Mouse (Mus musculus) hindbrain, embryonic 12.5 days (tissue): ENCODE results near the gene Tmem40. TPM values are rescaled to one million over a fixed set of nuclear protein-coding genes. Genes with fewer than 3 reads are reported as not detected.
A peak's percentile ranks its signal among the peaks of the same experiment; 100 is the strongest.

Source experiments
- ATAC-seq: fragments of 200-750 bp; cut with Nextera tagmentation; 2 replicates; pipeline ENCODE4 v1.8.0; 2017; ENCODE audit warnings: moderate TSS enrichment; ENCODE audit not compliant: low FRiP score
- H3K27ac ChIP-seq: fragments of 300-500 bp; sonication (generic); 2 replicates; pipeline ENCODE4 v1.5.1; 2016; ENCODE audit warnings: mild to moderate bottlenecking
- H3K27me3 ChIP-seq: fragments of 300-500 bp; sonication (generic); 2 replicates; pipeline ENCODE4 v1.6.1; 2016; ENCODE audit warnings: mild to moderate bottlenecking
- H3K36me3 ChIP-seq: fragments of 300-500 bp; sonication (generic); 2 replicates; pipeline ENCODE4 v1.6.1; 2016; ENCODE audit warnings: mild to moderate bottlenecking
- H3K4me1 ChIP-seq: fragments of 300-500 bp; sonication (generic); 2 replicates; pipeline ENCODE4 v1.6.1; 2016
- H3K4me2 ChIP-seq: fragments of 300-500 bp; sonication (generic); replicated peaks from 2 replicates; pipeline ENCODE4 v1.6.1; 2016; ENCODE audit warnings: mild to moderate bottlenecking
- H3K4me3 ChIP-seq: fragments of 300-500 bp; sonication (generic); 2 replicates; pipeline ENCODE4 v1.5.1; 2016; ENCODE audit warnings: mild to moderate bottlenecking
- H3K9ac ChIP-seq: fragments of 300-500 bp; sonication (generic); 2 replicates; pipeline ENCODE4 v1.6.1; 2016; ENCODE audit warnings: mild to moderate bottlenecking, moderate library complexity
- H3K9me3 ChIP-seq: fragments of 300-500 bp; sonication (generic); replicated peaks from 2 replicates; pipeline ENCODE4 v1.6.1; 2016; ENCODE audit warnings: mild to moderate bottlenecking
- WGBS: fragments of 180-500 bp; shearing (Covaris S2); methylation state at CpG from one replicate; pipeline ENCODE4 v1.1.7; 2016; 5-methylcytosine and 5-hydroxymethylcytosine counted together
- polyA plus RNA-seq: library from polyadenylated mRNA; unstranded; fragments of >200 nt; fragmentation: Nextera tagmentation; extraction: Ambion mirVana; gene quantifications from 2 replicates; pipeline ENCODE4 v1.2.1, GENCODE M21; 2016

The Tmem40 gene
- polyA plus RNA-seq, 1 experiment from 2014 or later: 1.1 TPM

- ATAC-seq: no peak
- Histone ChIP-seq H3K4me3 (no peak overlapping the region), H3K36me3 (no peaks in the 10 kb centered on the region), H3K4me2 (no peak overlapping the region), H3K4me1 (peaks cover 25% of the 10 kb centered on the region), H3K9ac (no peak overlapping the region), H3K27me3 (no peaks in the 10 kb centered on the region), H3K27ac (no peak overlapping the region), H3K9me3 (no peaks in the 10 kb centered on the region)
- 56% methylated on average over 4 of the region's 4 CpGs for WGBS
Measured at GRCm38 (mm10) chr6:115760982-115761381, 1.2 kb downstream of the Tmem40 start.

GRCm38 (mm10) chr6:115760137-115760536 is 2.1 kb downstream of the Tmem40 start:
- Histone ChIP-seq H3K27me3 (no peaks in the 10 kb centered on the region), H3K36me3 (no peaks in the 10 kb centered on the region), H3K4me2 (no peak overlapping the region), H3K9ac (no peak overlapping the region), H3K9me3 (no peaks in the 10 kb centered on the region), H3K4me3 (no peak overlapping the region), H3K4me1 (peaks cover 25% of the 10 kb centered on the region), H3K27ac (no peak overlapping the region)
- WGBS: 90% methylated on average over 4 of the region's 4 CpGs
- no peak for ATAC-seq

GRCm38 (mm10) chr6:115759461-115759860 is 2.7 kb downstream of the Tmem40 start:
- H3K9ac ChIP-seq: peak overlapping the region; percentile 14; the same call in 1 of the 2 replicates
- H3K27me3 ChIP-seq: no peaks in the 10 kb centered on the region
- no peak overlapping the region for H3K4me3 ChIP-seq
- WGBS: 69% methylated on average over 5 of the region's 5 CpGs
- H3K36me3 ChIP-seq: no peaks in the 10 kb centered on the region
- H3K9me3 ChIP-seq: no peaks in the 10 kb centered on the region
- peaks cover 24% of the 10 kb centered on the region for H3K4me1 ChIP-seq
- H3K27ac ChIP-seq: no peak overlapping the region
- ATAC-seq: no peak
- H3K4me2 ChIP-seq: no peak overlapping the region

- no peaks in the 10 kb centered on the region for H3K9me3 ChIP-seq
- no peaks in the 10 kb centered on the region for H3K27me3 ChIP-seq
- no peak overlapping the region for H3K4me3 ChIP-seq
- no peaks in the 10 kb centered on the region for H3K36me3 ChIP-seq
- no peak overlapping the region for H3K27ac ChIP-seq
- no peak for ATAC-seq
- 69% methylated on average over 9 of the region's 9 CpGs for WGBS
- H3K4me1 ChIP-seq: peaks cover 19% of the 10 kb centered on the region
- H3K4me2 ChIP-seq: no peak overlapping the region
- peak overlapping the region; percentile 14; the same call in 1 of the 2 replicates for H3K9ac ChIP-seq
Measured at GRCm38 (mm10) chr6:115758981-115759435, 3.2 kb downstream of the Tmem40 start.

GRCm38 (mm10) chr6:115755536-115755935 is 6.7 kb downstream of the Tmem40 start:
- ATAC-seq: no peak
- Histone ChIP-seq H3K27me3 (no peaks in the 10 kb centered on the region), H3K4me3 (no peak overlapping the region), H3K9ac (no peak overlapping the region), H3K9me3 (no peaks in the 10 kb centered on the region), H3K4me1 (no peaks in the 10 kb centered on the region), H3K36me3 (no peaks in the 10 kb centered on the region), H3K4me2 (no peak overlapping the region), H3K27ac (no peak overlapping the region)
- 78% methylated on average over 7 of the region's 7 CpGs for WGBS

GRCm38 (mm10) chr6:115746326-115746725 is 15.9 kb downstream of the Tmem40 start:
- 0 out of 2 replicates have a peak, but pooled peaks cover 5% of the 10 kb centered on the region for H3K4me1 ChIP-seq
- no peaks in the 10 kb centered on the region for H3K27me3 ChIP-seq
- no peak overlapping the region for H3K27ac ChIP-seq
- H3K4me3 ChIP-seq: no peak overlapping the region
- 0% methylated on average over 1 of the region's 1 CpGs for WGBS
- H3K9me3 ChIP-seq: no peaks in the 10 kb centered on the region
- no peak overlapping the region for H3K9ac ChIP-seq
- no peaks in the 10 kb centered on the region for H3K36me3 ChIP-seq
- H3K4me2 ChIP-seq: no peak overlapping the region
- peak; percentile 75; the same call in 1 of the 2 replicates for ATAC-seq

GRCm38 (mm10) chr6:115743569-115743968 is 18.6 kb downstream of the Tmem40 start:
- 0% methylated on average over 1 of the region's 1 CpGs for WGBS
- Histone ChIP-seq H3K36me3 (no peaks in the 10 kb centered on the region), H3K4me2 (no peak overlapping the region), H3K27ac (no peak overlapping the region), H3K27me3 (no peaks in the 10 kb centered on the region), H3K4me3 (no peak overlapping the region), H3K9me3 (no peaks in the 10 kb centered on the region), H3K4me1 (0 out of 2 replicates have a peak, but pooled peaks cover 5% of the 10 kb centered on the region), H3K9ac (no peak overlapping the region)
- no peak for ATAC-seq

- H3K27me3 ChIP-seq: no peaks in the 10 kb centered on the region
- no peak overlapping the region for H3K9ac ChIP-seq
- no peak overlapping the region for H3K4me2 ChIP-seq
- H3K9me3 ChIP-seq: no peaks in the 10 kb centered on the region
- WGBS: 89% methylated on average over 5 of the region's 5 CpGs
- H3K4me3 ChIP-seq: no peak overlapping the region
- no peaks in the 10 kb centered on the region for H3K4me1 ChIP-seq
- no peaks in the 10 kb centered on the region for H3K36me3 ChIP-seq
- no peak for ATAC-seq
- H3K27ac ChIP-seq: no peak overlapping the region
Measured at GRCm38 (mm10) chr6:115739056-115739455, 23.2 kb downstream of the Tmem40 start.

GRCm38 (mm10) chr6:115734909-115735308 is 27.3 kb downstream of the Tmem40 start:
- no peaks in the 10 kb centered on the region for H3K27me3 ChIP-seq
- WGBS: 73% methylated on average over 4 of the region's 4 CpGs
- no peak overlapping the region for H3K4me2 ChIP-seq

GRCm38 (mm10) chr6:115732341-115732928 is 29.8 kb downstream of the Tmem40 start:
- no peaks in the 10 kb centered on the region; the same call in 1 of the 2 replicates for H3K9me3 ChIP-seq
- no peak for ATAC-seq
- H3K4me2 ChIP-seq: no peak overlapping the region
- WGBS: 81% methylated on average over 22 of the region's 22 CpGs
- H3K27ac ChIP-seq: no peak overlapping the region
- H3K9ac ChIP-seq: no peak overlapping the region
- H3K4me1 ChIP-seq: no peaks in the 10 kb centered on the region
- H3K36me3 ChIP-seq: no peaks in the 10 kb centered on the region
- no peak overlapping the region for H3K4me3 ChIP-seq
- H3K27me3 ChIP-seq: no peaks in the 10 kb centered on the region

More at GRCm38 (mm10) chr6:115734909-115735308, 27.3 kb downstream of the Tmem40 start:
- Histone ChIP-seq H3K4me3 (no peak overlapping the region), H3K9me3 (no peaks in the 10 kb centered on the region), H3K4me1 (no peaks in the 10 kb centered on the region), H3K36me3 (no peaks in the 10 kb centered on the region), H3K9ac (no peak overlapping the region), H3K27ac (no peak overlapping the region)
- ATAC-seq: no peak

- WGBS: 71% methylated on average over 20 of the region's 20 CpGs
- H3K27ac ChIP-seq: no peak overlapping the region
- H3K27me3 ChIP-seq: no peaks in the 10 kb centered on the region
- no peaks in the 10 kb centered on the region for H3K36me3 ChIP-seq
- no peak overlapping the region for H3K4me3 ChIP-seq
- H3K4me2 ChIP-seq: 0 out of 2 replicates have a peak overlapping the region, but pooled peaks have one; percentile 2
- ATAC-seq: no peak
- no peaks in the 10 kb centered on the region for H3K4me1 ChIP-seq
- H3K9ac ChIP-seq: no peak overlapping the region
- no peaks in the 10 kb centered on the region; the same call in 1 of the 2 replicates for H3K9me3 ChIP-seq
Measured at GRCm38 (mm10) chr6:115730560-115731342, 31.5 kb downstream of the Tmem40 start.

- Histone ChIP-seq H3K9ac (no peak overlapping the region), H3K4me3 (no peak overlapping the region), H3K4me1 (no peaks in the 10 kb centered on the region), H3K36me3 (no peaks in the 10 kb centered on the region), H3K4me2 (no peak overlapping the region), H3K27ac (no peak overlapping the region), H3K9me3 (no peaks in the 10 kb centered on the region; the same call in 1 of the 2 replicates), H3K27me3 (no peaks in the 10 kb centered on the region)
- WGBS: 58% methylated on average over 2 of the region's 2 CpGs
- ATAC-seq: no peak
Measured at GRCm38 (mm10) chr6:115727570-115727969, 34.6 kb downstream of the Tmem40 start.
